ENCODE assay signal across 10 mouse cellular contexts in genomic region chr11:3368983-3369382, GRCm38 (mm10). TPM values are rescaled to one million over a fixed set of nuclear protein-coding genes. Genes with fewer than 3 reads are reported as not detected.
DNase-seq lines count a peak whose midpoint lies in the region; ATAC-seq and TF ChIP-seq lines count a peak whose summit lies in the region.
"Had no signal": no experiment of that assay in that cellular context is flagged by ENCODE, and none has a peak within 500 bp of the region (broad histone marks: within the 10 kb centered on the region; RNA-seq: fewer than 3 reads in every experiment).

No protein-coding gene starts in this region.

- no peak for ATAC-seq in heart, embryonic 15.5 days (replicated peaks; ENCODE audit: insufficient number of reproducible peaks, insufficient read depth, low FRiP score, low read depth)
- no peak for ATAC-seq in forebrain, postnatal 0 days
- ATAC-seq in lung, embryonic 15.5 days (ENCODE audit: borderline replicate concordance, extremely low read depth, low FRiP score, low TSS enrichment): no peak
- ATAC-seq in stomach, embryonic 14.5 days (ENCODE audit: insufficient number of reproducible peaks, insufficient read depth, low FRiP score, low read depth): no peak

- no peak overlapping the region for H3K4me3 ChIP-seq in heart, embryonic 15.5 days
- H3K4me3 ChIP-seq in forebrain, postnatal 0 days (ENCODE audit: low read depth, low read length): no peak overlapping the region
- H3K4me3 ChIP-seq in lung, embryonic 15.5 days: no peak overlapping the region
- no peak overlapping the region for H3K4me3 ChIP-seq in stomach, embryonic 14.5 days (ENCODE audit: low read depth, low read length)

- 0 out of 2 replicates have a peak overlapping the region, but pooled peaks have one; percentile 19 for H3K9ac ChIP-seq in heart, embryonic 15.5 days
- H3K9ac ChIP-seq in forebrain, postnatal 0 days: no peak overlapping the region
- no peak overlapping the region for H3K9ac ChIP-seq in lung, embryonic 15.5 days
- H3K9ac ChIP-seq in stomach, embryonic 14.5 days (replicated peaks; ENCODE audit: low read depth, low read length): no peak overlapping the region

- no peaks in the 10 kb centered on the region for H3K27me3 ChIP-seq in heart, embryonic 15.5 days
- no peaks in the 10 kb centered on the region for H3K27me3 ChIP-seq in forebrain, postnatal 0 days (ENCODE audit: insufficient read depth, low read length)
- H3K27me3 ChIP-seq in lung, embryonic 15.5 days: no peaks in the 10 kb centered on the region
- no peaks in the 10 kb centered on the region for H3K27me3 ChIP-seq in stomach, embryonic 14.5 days (ENCODE audit: control insufficient read depth, insufficient read depth, low read length)
- H3K27me3 ChIP-seq: CH12.LX had no signal

- peaks cover 54% of the 10 kb centered on the region for H3K4me1 ChIP-seq in heart, embryonic 15.5 days (replicated peaks)
- peaks cover 24% of the 10 kb centered on the region for H3K4me1 ChIP-seq in forebrain, postnatal 0 days (ENCODE audit: insufficient read depth)
- peaks cover 43% of the 10 kb centered on the region for H3K4me1 ChIP-seq in lung, embryonic 15.5 days
- H3K4me1 ChIP-seq in stomach, embryonic 14.5 days (ENCODE audit: control insufficient read depth, insufficient read depth, low read length): peaks cover 29% of the 10 kb centered on the region

- H3K4me2 ChIP-seq in heart, embryonic 15.5 days: peak overlapping the region; percentile 81
- peak overlapping the region; percentile 71 for H3K4me2 ChIP-seq in forebrain, postnatal 0 days (ENCODE audit: low read depth)
- peak overlapping the region; percentile 93; the same call in 1 of the 2 replicates for H3K4me2 ChIP-seq in lung, embryonic 15.5 days
- peak overlapping the region; percentile 13 for H3K4me2 ChIP-seq in stomach, embryonic 14.5 days (replicated peaks; ENCODE audit: low read depth, low read length)

- H3K36me3 ChIP-seq in heart, embryonic 15.5 days: no peaks in the 10 kb centered on the region
- 0 out of 2 replicates have a peak, but pooled peaks cover 2% of the 10 kb centered on the region for H3K36me3 ChIP-seq in forebrain, postnatal 0 days (ENCODE audit: insufficient read depth)
- H3K36me3 ChIP-seq in lung, embryonic 15.5 days: no peaks in the 10 kb centered on the region
- H3K36me3 ChIP-seq in stomach, embryonic 14.5 days (ENCODE audit: control insufficient read depth, insufficient read depth, low read length): no peaks in the 10 kb centered on the region

- peak overlapping the region; percentile 41 for H3K27ac ChIP-seq in heart, embryonic 15.5 days
- no peak overlapping the region for H3K27ac ChIP-seq in forebrain, postnatal 0 days (ENCODE audit: low read depth, low read length)
- H3K27ac ChIP-seq in lung, embryonic 15.5 days: 0 out of 2 replicates have a peak overlapping the region, but pooled peaks have one; percentile 8
- H3K27ac ChIP-seq in stomach, embryonic 14.5 days (ENCODE audit: low read length): peak overlapping the region; percentile 85

- no peak for TF ChIP-seq CTCF in forebrain, postnatal 0 days (IDR thresholded peaks at IDR 0.05; ENCODE audit: low read depth)

- DNase-seq in heart, adult 18-20 months: no peak
- no peak for DNase-seq in forebrain, postnatal 0 days
- no peak for DNase-seq in kidney, adult 8-10 months
- no peak for DNase-seq in right cerebral cortex, postnatal 4 days
- no peak for DNase-seq in urinary bladder, adult 2 months (ENCODE audit: low spot score)
- DNase-seq: left cerebral cortex, postnatal 4 days had no signal

- 44% methylated on average over 7 of the region's 7 CpGs for WGBS in heart, embryonic 15.5 days
- WGBS in forebrain, postnatal 0 days: 65% methylated on average over 7 of the region's 7 CpGs
- 36% methylated on average over 7 of the region's 7 CpGs for WGBS in lung, embryonic 15.5 days
- 36% methylated on average over 7 of the region's 7 CpGs for WGBS in stomach, embryonic 14.5 days

- H3K9me3 ChIP-seq in heart, embryonic 15.5 days (replicated peaks): no peaks in the 10 kb centered on the region
- no peaks in the 10 kb centered on the region for H3K9me3 ChIP-seq in forebrain, postnatal 0 days (ENCODE audit: low read length)
- no peaks in the 10 kb centered on the region for H3K9me3 ChIP-seq in lung, embryonic 15.5 days
- H3K9me3 ChIP-seq in stomach, embryonic 14.5 days (ENCODE audit: control insufficient read depth, low read depth, low read length): no peaks in the 10 kb centered on the region

RNA-seq across cellular contexts. Expression of gene Pik3ip1, which starts 38.8 kb away (rescaled TPM):
- 35.1 and 36.1 TPM in 2 replicates for polyA plus RNA-seq in heart, embryonic 15.5 days (2015; fragmentation: Nextera tagmentation; extraction: Ambion mirVana)
- 10 to 100 TPM; 45.2 to 51.2 TPM for total RNA-seq in heart, adult 18-20 months (2021)
- 36.2 and 47.8 TPM in 2 replicates for total RNA-seq in forebrain, postnatal 0 days (2014; rRNA removed)
- polyA plus RNA-seq in forebrain, postnatal 0 days (2015; fragmentation: Nextera tagmentation; extraction: Ambion mirVana): 30.3 and 37.3 TPM in 2 replicates
- polyA plus RNA-seq in lung, embryonic 15.5 days (2015; fragmentation: Nextera tagmentation; extraction: Ambion mirVana): 10.8 and 11.0 TPM in 2 replicates
- 11.4 and 14.1 TPM in 2 replicates for polyA plus RNA-seq in stomach, embryonic 14.5 days (2014; fragmentation: Nextera tagmentation; extraction: Ambion mirVana)
- polyA plus RNA-seq in urinary bladder, adult 2 months (2012; rRNA removed): 37.8 and 51.7 TPM in 2 replicates

RNA-seq across cellular contexts. Expression of gene Limk2, which starts 40.0 kb away (rescaled TPM):
- 42.3 and 54.6 TPM in 2 replicates for polyA plus RNA-seq in heart, embryonic 15.5 days (2015; fragmentation: Nextera tagmentation; extraction: Ambion mirVana)
- total RNA-seq in heart, adult 18-20 months (2021): 10 to 100 TPM; 15.1 to 17.0 TPM
- 148 and 173 TPM in 2 replicates for total RNA-seq in forebrain, postnatal 0 days (2014; rRNA removed)
- 87.7 and 98.6 TPM in 2 replicates for polyA plus RNA-seq in forebrain, postnatal 0 days (2015; fragmentation: Nextera tagmentation; extraction: Ambion mirVana)
- 50.1 and 52.0 TPM in 2 replicates for polyA plus RNA-seq in lung, embryonic 15.5 days (2015; fragmentation: Nextera tagmentation; extraction: Ambion mirVana)
- 90.3 and 95.8 TPM in 2 replicates for polyA plus RNA-seq in stomach, embryonic 14.5 days (2014; fragmentation: Nextera tagmentation; extraction: Ambion mirVana)
- polyA plus RNA-seq in urinary bladder, adult 2 months (2012; rRNA removed): 78.9 and 96.8 TPM in 2 replicates

Comparison
In these comparisons a context has a peak if more than half of its experiments do, and no peak if none do; other contexts are left out.
1. H3K4me2 ChIP-seq: peak in every context shown above with its lines; median percentile 93 in lung, embryonic 15.5 days; 81 in heart, embryonic 15.5 days; 71 in forebrain, postnatal 0 days; 13 in stomach, embryonic 14.5 days.